Mouse (Mus musculus) NIH3T3 (cell line): Measurements from ENCODE around the gene Sik3.

Experiments used
- DNase-seq: peaks from one replicate; pipeline ENCODE4 v3.0.0-alpha.2; 2012; ENCODE audit warnings: low read depth

Sik3 gene

GRCm38 (mm10) chr9:46188956-46189355 is 176.3 kb downstream of the Sik3 start:
- no peak for DNase-seq

DNA sequence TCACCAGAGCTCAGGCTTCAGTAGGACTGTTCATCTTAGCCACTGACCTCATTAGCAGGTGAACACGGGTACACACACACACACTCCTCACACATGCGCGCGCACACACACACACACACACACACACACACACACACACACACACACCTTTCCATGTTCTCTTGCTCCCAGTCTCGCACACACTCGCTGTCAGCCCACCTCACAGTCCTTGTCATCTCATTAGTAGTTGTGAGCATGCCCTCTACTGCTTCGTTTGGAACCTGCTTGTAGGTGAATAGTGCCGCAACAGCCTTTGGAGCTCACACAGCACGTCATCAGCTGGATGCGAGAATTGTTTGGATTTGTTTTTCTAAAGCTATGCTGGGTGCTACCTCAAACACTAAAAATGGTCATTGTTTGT is 176.8 kb downstream of the Sik3 start:
- DNase-seq: no peak

DNA sequence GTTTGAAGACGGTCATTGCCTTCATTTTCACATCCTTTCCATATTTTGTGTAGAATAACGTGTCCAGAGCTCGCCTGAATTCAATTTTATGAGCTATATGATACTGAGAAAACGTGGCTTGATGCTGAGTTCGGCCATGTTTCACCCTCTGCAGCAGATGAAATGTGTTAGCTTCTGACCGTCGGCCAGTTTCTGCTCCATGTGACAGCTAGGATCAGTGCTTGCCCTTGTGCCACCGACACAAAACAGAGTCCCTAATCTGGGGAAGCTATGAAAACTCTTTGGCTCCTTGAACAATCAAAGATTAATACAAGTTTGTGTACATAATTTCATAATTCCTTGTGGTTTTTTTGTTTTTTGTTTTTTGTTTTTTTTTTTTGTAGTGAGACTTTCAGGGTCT is 178.6 kb downstream of the Sik3 start:
- no peak for DNase-seq

GRCm38 (mm10) chr9:46191644-46192043 is 179.0 kb downstream of the Sik3 start:
- peak; percentile 78 for DNase-seq

DNA sequence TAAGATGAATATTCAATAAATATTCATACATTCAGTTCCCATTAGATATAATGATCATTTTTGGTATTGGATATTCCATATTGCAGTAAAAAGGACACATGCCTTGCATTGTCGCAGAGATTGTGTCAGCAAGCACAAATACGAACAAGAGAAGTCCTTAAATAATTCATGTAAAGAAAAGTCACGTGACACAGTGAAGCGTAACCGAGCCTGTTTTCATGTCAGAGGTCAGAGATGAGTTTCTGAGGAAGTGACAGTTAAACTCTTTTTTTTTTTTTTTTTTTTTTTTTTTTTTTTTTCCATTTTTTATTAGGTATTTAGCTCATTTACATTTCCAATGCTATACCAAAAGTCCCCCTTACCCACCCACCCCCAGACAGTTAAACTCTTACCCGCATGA is 180.0 kb downstream of the Sik3 start:
- no peak for DNase-seq

GRCm38 (mm10) chr9:46194809-46195208 is 182.2 kb downstream of the Sik3 start:
- DNase-seq: no peak

DNA sequence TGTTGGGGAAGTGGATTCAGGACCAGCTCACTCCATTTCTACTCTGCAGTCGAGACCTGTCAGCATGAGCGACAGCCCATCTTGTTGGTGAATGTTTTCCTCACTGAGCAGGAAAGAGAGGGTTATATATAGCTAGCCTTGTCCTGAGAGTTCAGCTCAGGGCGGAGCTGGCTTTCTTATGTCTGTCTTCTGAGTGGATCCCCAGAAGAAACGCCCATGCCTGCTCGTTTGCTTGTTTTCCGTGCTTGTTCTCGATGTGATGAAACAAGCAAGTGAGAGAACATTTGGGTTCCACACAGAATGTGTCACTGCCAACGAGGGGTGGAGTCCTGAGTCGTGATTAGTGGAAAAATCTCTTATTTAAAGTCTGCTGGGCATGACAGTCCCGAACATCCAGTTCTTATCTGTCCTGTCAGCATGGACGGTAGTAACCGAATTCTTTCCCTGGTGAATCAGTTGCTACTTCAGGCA is 184.1 kb downstream of the Sik3 start:
- DNase-seq: peak; percentile 10

DNA sequence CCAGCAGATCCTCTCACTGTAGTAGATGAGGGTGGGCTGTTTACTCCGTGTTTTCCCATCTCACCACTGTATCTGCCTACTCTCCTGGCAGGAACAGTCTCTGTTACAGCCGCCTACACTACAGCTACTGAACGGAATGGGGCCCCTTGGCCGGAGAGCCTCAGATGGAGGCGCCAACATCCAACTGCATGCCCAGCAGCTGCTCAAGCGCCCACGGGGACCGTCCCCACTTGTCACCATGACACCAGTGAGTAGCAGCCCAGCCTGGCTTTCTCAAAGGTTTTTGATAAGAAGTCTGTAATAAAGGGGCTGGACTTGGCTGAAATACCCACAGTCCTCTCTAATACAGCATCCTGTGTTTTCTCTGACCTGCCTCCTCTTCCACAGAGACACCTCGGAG is 185.8 kb downstream of the Sik3 start:
- no peak for DNase-seq

DNA sequence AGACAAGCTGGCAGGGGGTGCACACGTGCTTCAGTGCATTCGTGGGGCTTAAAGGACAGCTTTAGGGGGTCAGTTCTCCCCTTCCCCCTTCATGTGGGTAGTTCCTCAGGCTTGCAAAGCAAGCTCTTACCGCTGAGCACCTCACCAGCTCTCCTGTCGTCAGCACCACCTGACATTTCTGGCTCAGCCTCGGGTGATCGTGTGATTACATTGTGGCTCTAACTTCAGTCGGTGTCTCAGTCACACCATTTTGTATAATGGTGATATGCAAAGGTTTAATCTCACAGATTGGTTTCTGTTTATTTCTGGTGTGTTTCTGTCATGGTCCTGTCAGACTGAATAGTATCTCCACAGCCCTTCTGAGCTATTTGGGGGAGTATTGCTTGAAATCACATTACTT is 186.3 kb downstream of the Sik3 start:
- no peak for DNase-seq

GRCm38 (mm10) chr9:46199609-46200008 is 187.0 kb downstream of the Sik3 start:
- DNase-seq: no peak

DNA sequence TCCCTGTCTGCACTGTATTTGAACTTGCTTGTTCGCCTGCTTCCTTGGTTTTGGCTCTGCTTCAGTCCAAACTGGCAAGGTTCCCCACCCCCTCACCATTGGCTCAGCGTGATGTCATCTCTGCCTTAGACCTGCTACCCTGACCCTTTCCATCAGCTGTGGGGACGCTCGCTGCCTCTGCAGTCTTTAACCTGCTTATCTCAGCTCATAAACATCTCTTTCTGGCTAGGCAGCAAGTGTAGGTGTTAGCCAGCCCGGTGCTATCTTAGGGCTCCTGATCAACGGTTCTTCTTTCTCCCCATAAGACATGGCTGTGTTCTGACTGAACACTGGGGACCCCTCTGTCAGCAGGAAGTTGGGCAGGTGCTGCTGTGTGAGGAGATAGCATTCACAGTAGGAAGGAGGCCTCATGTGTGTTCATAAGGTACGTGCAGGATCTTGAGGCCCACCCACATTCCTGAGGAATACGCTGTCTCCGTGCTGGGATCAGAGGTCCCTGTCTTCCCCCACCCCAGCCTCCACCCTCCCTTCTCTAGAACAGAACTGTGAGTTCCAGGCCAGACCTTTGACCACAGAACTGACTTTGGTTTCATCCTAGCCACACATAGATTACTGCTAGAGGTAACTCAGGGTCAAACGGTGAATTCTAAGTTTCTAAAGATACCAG is 194.3 kb downstream of the Sik3 start:
- DNase-seq: peak; percentile 65

- DNase-seq: no peak
Measured at GRCm38 (mm10) chr9:46207501-46207869, 194.9 kb downstream of the Sik3 start.

GRCm38 (mm10) chr9:46208401-46208974 is 195.9 kb downstream of the Sik3 start:
- no peak for DNase-seq

DNA sequence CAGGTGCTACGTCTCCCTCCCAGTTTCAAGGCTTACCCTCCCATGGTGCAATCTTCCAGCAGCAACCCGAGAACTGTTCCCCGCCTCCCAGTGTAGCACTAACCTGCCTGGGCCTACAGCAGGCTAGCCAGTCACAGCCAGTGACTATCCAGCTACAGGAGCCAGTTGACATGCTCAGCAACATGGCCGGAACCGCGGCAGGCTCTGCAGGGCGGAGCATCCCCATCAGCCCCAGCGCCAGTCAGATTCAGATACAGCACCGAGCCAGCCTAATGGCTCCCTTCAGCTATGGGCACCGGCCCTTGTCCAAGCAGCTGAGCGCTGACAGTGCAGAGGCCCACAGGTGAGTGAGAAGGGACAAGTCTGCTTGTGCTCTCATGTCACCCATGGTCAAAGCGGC is 197.9 kb downstream of the Sik3 start:
- no peak for DNase-seq

- no peak for DNase-seq
Measured at GRCm38 (mm10) chr9:46214276-46214675, 201.7 kb downstream of the Sik3 start.

DNA sequence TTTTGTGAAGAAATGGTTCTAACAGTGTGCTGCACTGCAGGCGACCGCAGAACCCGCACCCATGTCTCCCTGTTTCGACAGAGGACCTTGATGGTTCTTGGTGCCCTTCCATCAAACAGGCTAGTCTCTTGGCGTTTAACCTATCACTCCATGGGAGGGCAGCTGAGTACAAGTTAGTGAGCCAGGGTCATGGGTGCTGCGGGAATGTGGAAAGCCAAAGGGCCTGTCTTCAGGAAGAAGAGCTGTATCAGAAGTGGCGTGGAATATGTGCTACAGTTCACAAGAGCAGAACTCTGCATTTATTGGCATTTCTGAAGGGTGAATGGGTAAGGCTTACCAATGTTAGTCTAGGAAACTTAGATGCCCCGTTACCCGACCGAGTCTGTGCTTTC is 202.3 kb downstream of the Sik3 start:
- DNase-seq: no peak

GRCm38 (mm10) chr9:46215338-46216322 is 203.0 kb downstream of the Sik3 start:
- DNase-seq: peak; percentile 30

GRCm38 (mm10) chr9:46216744-46217470 is 204.3 kb downstream of the Sik3 start:
- no peak for DNase-seq

DNA sequence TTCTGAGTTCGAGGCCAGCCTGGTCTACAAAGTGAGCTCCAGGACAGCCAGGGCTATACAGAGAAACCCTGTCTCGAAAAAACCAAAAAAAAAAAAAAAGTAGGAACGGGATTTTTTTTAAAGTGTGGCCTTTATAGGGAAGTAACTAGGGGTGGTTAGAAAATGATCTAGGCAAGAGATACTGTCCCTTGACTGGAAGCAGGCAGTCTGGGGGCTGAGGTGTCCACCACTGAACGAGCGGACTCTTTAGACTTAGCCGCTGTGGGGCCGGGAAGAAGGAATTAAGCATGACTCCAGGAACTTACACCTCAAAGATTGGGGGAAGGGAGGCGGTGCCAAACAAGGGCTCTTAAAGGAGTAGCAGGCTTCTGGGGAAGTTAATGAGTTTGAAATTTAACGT is 205.6 kb downstream of the Sik3 start:
- DNase-seq: no peak

GRCm38 (mm10) chr9:46223090-46223489 is 210.5 kb downstream of the Sik3 start:
- no peak for DNase-seq

DNA sequence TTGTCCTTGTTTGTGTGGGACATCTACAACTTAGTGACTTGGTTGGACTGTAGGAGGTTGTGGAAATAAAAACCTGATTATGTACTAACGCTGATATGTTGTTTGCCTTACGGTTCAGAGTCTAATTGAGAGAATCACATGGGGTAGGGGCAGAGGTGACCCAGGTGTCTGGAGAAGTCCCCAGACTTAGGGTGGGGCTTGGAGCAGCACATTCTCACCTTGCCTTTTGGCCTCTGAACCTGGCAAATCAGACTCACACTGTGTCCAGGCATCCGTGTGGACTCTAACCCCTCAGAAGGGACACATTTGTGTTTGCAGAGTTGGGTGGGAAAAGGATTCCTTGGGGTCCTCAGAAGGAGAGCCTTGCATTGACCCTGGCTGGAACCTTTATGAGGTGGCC is 211.5 kb downstream of the Sik3 start:
- no peak for DNase-seq

DNA sequence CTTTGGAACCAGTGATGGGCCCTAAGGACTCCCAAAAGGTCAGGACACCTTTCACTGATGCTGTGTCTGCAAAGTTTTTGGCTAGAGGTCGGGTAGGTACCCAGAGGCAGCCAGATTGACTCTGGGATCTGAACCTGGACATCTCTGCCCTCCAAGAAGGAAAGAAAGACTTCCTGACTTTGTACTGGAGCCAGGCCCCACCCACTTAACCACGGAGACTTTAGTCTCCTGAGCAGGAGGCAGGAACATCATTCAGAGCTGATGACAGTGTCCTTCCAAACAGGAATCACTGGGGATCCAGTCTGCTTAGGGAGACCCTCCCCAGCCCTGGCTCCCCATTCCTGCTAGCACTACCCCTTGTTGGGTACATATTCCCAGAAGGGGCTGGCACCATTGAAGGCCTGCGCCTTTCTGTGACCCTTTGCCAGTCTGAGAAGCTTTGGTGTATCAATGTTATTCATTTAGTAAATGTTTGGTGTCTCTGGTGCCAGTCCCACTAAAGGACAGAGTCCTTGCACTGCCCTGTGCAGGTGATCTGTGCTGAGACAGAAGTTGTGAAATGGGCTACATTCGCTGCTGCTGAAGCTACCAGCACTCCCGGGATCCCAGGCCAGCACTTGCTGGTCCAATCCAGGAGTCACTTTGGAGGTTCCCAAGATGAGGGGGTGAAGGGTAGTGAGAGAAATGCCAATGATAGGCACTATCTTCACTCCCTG is 212.5 kb downstream of the Sik3 start:
- DNase-seq: no peak
